Mouse (Mus musculus) ES-E14 (cell line): ENCODE results near the gene Tecpr1. TPM values are rescaled to one million over a fixed set of nuclear protein-coding genes. Genes with fewer than 3 reads are reported as not detected.

Experiments used
- DNase-seq: peaks from one replicate; pipeline ENCODE4 v3.0.0-alpha.2; 2013; ENCODE audit warnings: low read depth, low spot score
- H3K27ac ChIP-seq: 2 replicates; pipeline ENCODE4 v1.5.1; 2012; ENCODE audit warnings: low read depth, mild to moderate bottlenecking, low read length, moderate library complexity, mixed read lengths; ENCODE audit not compliant: poor library complexity, insufficient read depth, severe bottlenecking
- H3K36me3 ChIP-seq: 2 replicates; pipeline ENCODE4 v1.6.1; 2012; ENCODE audit warnings: mild to moderate bottlenecking, low read length, moderate library complexity, mixed read lengths; ENCODE audit not compliant: control insufficient read depth, poor library complexity, insufficient read depth, severe bottlenecking
- H3K4me1 ChIP-seq, 2 experiments: fragments of 150-350 bp in 1 of 2; sonication (generic) in 1 of 2; 2 replicates each; pipeline ENCODE4 v1.6.1; 2012; ENCODE audit warnings: low read length in 2 of 2, mild to moderate bottlenecking in 1 of 2, mixed read lengths in 1 of 2; ENCODE audit not compliant: control insufficient read depth in 2 of 2, insufficient read depth in 2 of 2, poor library complexity in 1 of 2
- H3K4me3 ChIP-seq, 2 experiments: fragments of 150-350 bp in 1 of 2; sonication (generic) in 1 of 2; 2 replicates each; pipeline ENCODE4 v1.5.1; 2012; ENCODE audit warnings: low read length in 2 of 2, low read depth in 1 of 2, mild to moderate bottlenecking in 1 of 2, mixed read lengths in 1 of 2; ENCODE audit not compliant: insufficient read depth in 1 of 2, poor library complexity in 1 of 2, severe bottlenecking in 1 of 2
- H3K9ac ChIP-seq: 2 replicates; pipeline ENCODE4 v1.6.1; 2012; ENCODE audit warnings: low read depth, mild to moderate bottlenecking, low read length, mixed read lengths; ENCODE audit not compliant: poor library complexity, insufficient read depth, severe bottlenecking
- H3K9me3 ChIP-seq: fragments of 150-350 bp; sonication (generic); 2 replicates; pipeline ENCODE4 v1.6.1; 2012; ENCODE audit warnings: low read depth, mild to moderate bottlenecking, low read length; ENCODE audit not compliant: control insufficient read depth, insufficient read depth
- CHD2 ChIP-seq: IDR thresholded peaks from 2 replicates; pipeline ENCODE4 v1.6.1; 2014; ENCODE audit warnings: mild to moderate bottlenecking, low read depth, low read length, inconsistent platforms
- HCFC1 ChIP-seq: IDR thresholded peaks from 2 replicates; pipeline ENCODE4 v1.6.1; 2012; ENCODE audit warnings: low read length, inconsistent platforms, borderline replicate concordance; ENCODE audit not compliant: insufficient read depth
- MAFK ChIP-seq: IDR thresholded peaks from 2 replicates; pipeline ENCODE4 v1.6.1; 2014; ENCODE audit warnings: mild to moderate bottlenecking, low read depth, low read length, inconsistent platforms; ENCODE audit not compliant: insufficient read depth
- ZC3H11A ChIP-seq: IDR thresholded peaks from 2 replicates; pipeline ENCODE4 v1.6.1; 2012; ENCODE audit warnings: low read depth, mild to moderate bottlenecking, inconsistent platforms, low read length, borderline replicate concordance
- ZNF384 ChIP-seq: IDR thresholded peaks from 2 replicates; pipeline ENCODE4 v1.6.1; 2012; ENCODE audit warnings: low read depth, low read length, inconsistent platforms
- in situ Hi-C, 2 experiments: fragments of 600-800 bp; cut with MboI; formaldehyde crosslinking; loops; one replicate each; pipeline ENCODE4 v1.15.1; 2025; ENCODE audit warnings: low sequenced_read_pairs in 2 of 2, inconsistent platforms in 1 of 2; ENCODE audit not compliant: unreplicated experiment in 2 of 2
- total RNA-seq: library from RNA; depleted of rRNA; stranded (reverse); fragments of 300-350 nt; gene quantifications from 2 replicates; pipeline ENCODE4 v1.2.3, GENCODE M21; 2012

The Tecpr1 gene
- total RNA-seq, 1 experiment = 18.3 TPM

- Histone ChIP-seq H3K4me1 (peaks cover 0 to 15% of the 10 kb centered on the region in 2 experiments; a peak in 2 of 4 replicates), H3K4me3 (no peak overlapping the region), H3K9me3 (no peaks in the 10 kb centered on the region), H3K27ac (no peak overlapping the region), H3K36me3 (peaks cover 22% of the 10 kb centered on the region; the same call in 1 of the 2 replicates), H3K9ac (no peak overlapping the region)
- 0 out of 2 replicates have a peak, but pooled peaks have one; percentile 15 for TF ChIP-seq ZC3H11A
- no peak for TF ChIP-seq MAFK
- TF ChIP-seq ZNF384 = no peak
- no peak for DNase-seq
- in situ Hi-C loops = no loop called here
Measured at GRCm38 (mm10) chr5:144267535-144268241, 44.3 kb upstream of the Tecpr1 start.

- no peak overlapping the region for H3K4me3 ChIP-seq
- H3K36me3 ChIP-seq = peaks cover 42% of the 10 kb centered on the region
- H3K9me3 ChIP-seq = no peaks in the 10 kb centered on the region
- DNase-seq = no peak
- H3K9ac ChIP-seq = no peak overlapping the region
- H3K27ac ChIP-seq = no peak overlapping the region; the same call in 1 of the 2 replicates
- no peak for TF ChIP-seq CHD2
- no peak for TF ChIP-seq MAFK
- no peak for TF ChIP-seq ZC3H11A
- no peak for TF ChIP-seq ZNF384
- TF ChIP-seq HCFC1 = no peak
- H3K4me1 ChIP-seq = peaks cover 0 to 28% of the 10 kb centered on the region in 2 experiments; a peak in 2 of 4 replicates
- in situ Hi-C loops = no loop called here
Measured at GRCm38 (mm10) chr5:144263496-144263895, 40.1 kb upstream of the Tecpr1 start.

- Histone ChIP-seq H3K4me1 (peaks cover 0 to 33% of the 10 kb centered on the region in 2 experiments; a peak in 2 of 4 replicates), H3K27ac (no peak overlapping the region), H3K4me3 (no peak overlapping the region), H3K9ac (no peak overlapping the region), H3K9me3 (no peaks in the 10 kb centered on the region), H3K36me3 (peaks cover 46% of the 10 kb centered on the region)
- no peak for DNase-seq
- in situ Hi-C loops = no loop called here
- TF ChIP-seq ZC3H11A (no peak), MAFK (no peak), ZNF384 (no peak), CHD2 (no peak), HCFC1 (no peak)
Measured at GRCm38 (mm10) chr5:144263082-144263481, 39.7 kb upstream of the Tecpr1 start.

GRCm38 (mm10) chr5:144261829-144262228 lies 38.4 kb upstream of the Tecpr1 start:
- H3K4me1 ChIP-seq = peaks cover 0 to 45% of the 10 kb centered on the region in 2 experiments; a peak in 2 of 4 replicates
- TF ChIP-seq CHD2 = no peak
- H3K36me3 ChIP-seq = peaks cover 49% of the 10 kb centered on the region
- DNase-seq = no peak
- no peak overlapping the region for H3K9ac ChIP-seq
- no peak overlapping the region for H3K27ac ChIP-seq
- H3K9me3 ChIP-seq = no peaks in the 10 kb centered on the region
- H3K4me3 ChIP-seq = no peak overlapping the region
- in situ Hi-C loops = no loop called here

- Histone ChIP-seq H3K9me3 (no peaks in the 10 kb centered on the region), H3K27ac (no peak overlapping the region), H3K9ac (no peak overlapping the region), H3K36me3 (peaks cover 45% of the 10 kb centered on the region), H3K4me3 (no peak overlapping the region), H3K4me1 (peaks cover 0 to 48% of the 10 kb centered on the region in 2 experiments; a peak in 2 of 4 replicates)
- DNase-seq = no peak
- in situ Hi-C loops = no loop called here
- TF ChIP-seq ZNF384 (no peak), CHD2 (no peak), ZC3H11A (no peak), HCFC1 (no peak), MAFK (no peak)
Measured at GRCm38 (mm10) chr5:144261309-144261708, 37.9 kb upstream of the Tecpr1 start.
